Mouse (Mus musculus) forebrain, embryonic 11.5 days (tissue): ENCODE data around the gene Cisd3. TPM values are rescaled to one million over a fixed set of nuclear protein-coding genes. Genes with fewer than 3 reads are reported as not detected.
"Not testable (repeated sequence)": the region's sequence is repeated elsewhere in the genome, so short reads cannot be mapped to it uniquely, and the experiment has no call there.

Experiments used
- ATAC-seq: fragments of 200-750 bp; cut with Nextera tagmentation; replicated peaks from 2 replicates; pipeline ENCODE4 v1.8.0; 2017; ENCODE audit warnings: moderate TSS enrichment; ENCODE audit not compliant: low FRiP score
- DNase-seq: peaks from one replicate; pipeline ENCODE4 v3.0.0-alpha.2; 2017; ENCODE audit warnings: low spot score
- H3K27ac ChIP-seq: fragments of 300-500 bp; sonication (generic); 2 replicates; pipeline ENCODE4 v1.5.1; 2014; ENCODE audit warnings: low read depth, low read length
- H3K27me3 ChIP-seq: fragments of 300-500 bp; sonication (generic); 2 replicates; pipeline ENCODE4 v1.6.1; 2014; ENCODE audit warnings: mild to moderate bottlenecking, low read length, mixed read lengths; ENCODE audit not compliant: control insufficient read depth, insufficient read depth
- H3K36me3 ChIP-seq: fragments of 300-500 bp; sonication (generic); 2 replicates; pipeline ENCODE4 v1.6.1; 2014; ENCODE audit warnings: mild to moderate bottlenecking, low read length, moderate library complexity, mixed read lengths; ENCODE audit not compliant: control insufficient read depth, insufficient read depth
- H3K4me1 ChIP-seq: fragments of 300-500 bp; sonication (generic); replicated peaks from 2 replicates; pipeline ENCODE4 v1.6.1; 2014; ENCODE audit warnings: low read length, mixed read lengths; ENCODE audit not compliant: control insufficient read depth, insufficient read depth
- H3K4me2 ChIP-seq: fragments of 300-500 bp; sonication (generic); 2 replicates; pipeline ENCODE4 v1.6.1; 2014; ENCODE audit warnings: low read depth, mild to moderate bottlenecking, low read length, moderate library complexity, mixed read lengths; ENCODE audit not compliant: severe bottlenecking
- H3K4me3 ChIP-seq: fragments of 300-500 bp; sonication (generic); 2 replicates; pipeline ENCODE4 v1.5.1; 2014; ENCODE audit warnings: low read depth, low read length
- H3K9ac ChIP-seq: fragments of 300-500 bp; sonication (generic); 2 replicates; pipeline ENCODE4 v1.6.1; 2014; ENCODE audit warnings: low read length
- H3K9me3 ChIP-seq: fragments of 300-500 bp; sonication (generic); 2 replicates; pipeline ENCODE4 v1.6.1; 2016; ENCODE audit warnings: low read length, mixed read lengths; ENCODE audit not compliant: control insufficient read depth
- WGBS: fragments of 180-500 bp; shearing (Covaris S2); extraction: QIAGEN DNeasy Blood & Tissue Kit; methylation state at CpG from one replicate; pipeline ENCODE4 v1.1.7; 2014; 5-methylcytosine and 5-hydroxymethylcytosine counted together
- polyA plus RNA-seq: library from polyadenylated mRNA; unstranded; fragments of >200 nt; fragmentation: Nextera tagmentation; extraction: Ambion mirVana; gene quantifications from 2 replicates; pipeline ENCODE4 v1.2.1, GENCODE M21; 2014

The Cisd3 gene
- polyA plus RNA-seq, 1 experiment from 2014 or later: 13.5 TPM

GRCm38 (mm10) chr11:97703039-97703826 is 17.6 kb downstream of the Cisd3 start, which contains the start of gene Psmb3:
Psmb3 (plus strand) TSS chr11:97703399.
- under 1% methylated on average over 35 of the region's 35 CpGs for WGBS
- H3K36me3 ChIP-seq: peaks cover 4% of the 10 kb centered on the region; the same call in 1 of the 2 replicates
- H3K9me3 ChIP-seq: no peaks in the 10 kb centered on the region
- H3K27ac ChIP-seq: peak within 1 kb of the TSS; percentile 72; the same call in 1 of the 2 replicates
- peaks cover 18% of the 10 kb centered on the region for H3K4me1 ChIP-seq
- peak within 1 kb of the TSS; percentile 81 for H3K9ac ChIP-seq
- H3K4me2 ChIP-seq: peak within 1 kb of the TSS; percentile 79
- DNase-seq (peak; percentile 96), ATAC-seq (peak; percentile 86)
- H3K27me3 ChIP-seq: no peaks in the 10 kb centered on the region
- peak within 1 kb of the TSS; percentile 82 for H3K4me3 ChIP-seq

- 70% methylated on average over 2 of the region's 2 CpGs for WGBS
- H3K9ac ChIP-seq, H3K4me1 ChIP-seq, H3K9me3 ChIP-seq, H3K4me3 ChIP-seq, ATAC-seq, DNase-seq, H3K36me3 ChIP-seq, H3K4me2 ChIP-seq, H3K27me3 ChIP-seq, H3K27ac ChIP-seq: not testable (repeated sequence)
Observed at GRCm38 (mm10) chr11:97710067-97710466, 24.4 kb downstream of the Cisd3 start.

GRCm38 (mm10) chr11:97711200-97711900 is 25.7 kb downstream of the Cisd3 start:
- H3K27me3 ChIP-seq: no peaks in the 10 kb centered on the region
- WGBS: 88% methylated on average over 13 of the region's 13 CpGs
- DNase-seq (no peak), ATAC-seq (no peak)
- H3K27ac ChIP-seq: no peak overlapping the region
- H3K9me3 ChIP-seq: no peaks in the 10 kb centered on the region
- H3K4me1 ChIP-seq: no peaks in the 10 kb centered on the region
- H3K36me3 ChIP-seq: peaks cover 4% of the 10 kb centered on the region; the same call in 1 of the 2 replicates
- no peak overlapping the region for H3K4me3 ChIP-seq
- H3K9ac ChIP-seq: no peak overlapping the region
- no peak overlapping the region for H3K4me2 ChIP-seq

DNA sequence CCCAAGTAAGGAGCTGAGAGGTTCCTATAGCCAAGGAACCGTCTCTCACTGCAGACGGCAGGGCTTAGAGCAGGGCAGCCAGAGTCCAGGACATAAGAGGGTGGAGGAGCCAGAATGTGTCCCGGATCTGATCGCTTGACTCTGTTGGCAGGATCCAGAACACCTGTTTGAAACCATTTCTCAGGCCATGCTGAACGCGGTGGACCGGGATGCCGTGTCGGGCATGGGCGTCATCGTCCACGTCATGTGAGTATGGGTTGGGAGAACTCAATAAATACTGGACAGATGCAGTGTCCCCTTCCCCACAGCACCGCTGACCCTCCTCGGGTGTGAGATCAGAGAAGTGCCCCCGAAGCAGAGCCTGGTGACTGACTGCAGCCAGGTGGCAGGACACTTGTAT is 26.7 kb downstream of the Cisd3 start:
- DNase-seq (no peak), ATAC-seq (no peak)
- Histone ChIP-seq H3K9ac (no peak overlapping the region), H3K4me3 (no peak overlapping the region), H3K4me2 (no peak overlapping the region), H3K27me3 (no peaks in the 10 kb centered on the region), H3K27ac (no peak overlapping the region), H3K4me1 (no peaks in the 10 kb centered on the region), H3K9me3 (no peaks in the 10 kb centered on the region), H3K36me3 (peaks cover under 1% of the 10 kb centered on the region; the same call in 1 of the 2 replicates)
- WGBS: 93% methylated on average over 15 of the region's 15 CpGs

DNA sequence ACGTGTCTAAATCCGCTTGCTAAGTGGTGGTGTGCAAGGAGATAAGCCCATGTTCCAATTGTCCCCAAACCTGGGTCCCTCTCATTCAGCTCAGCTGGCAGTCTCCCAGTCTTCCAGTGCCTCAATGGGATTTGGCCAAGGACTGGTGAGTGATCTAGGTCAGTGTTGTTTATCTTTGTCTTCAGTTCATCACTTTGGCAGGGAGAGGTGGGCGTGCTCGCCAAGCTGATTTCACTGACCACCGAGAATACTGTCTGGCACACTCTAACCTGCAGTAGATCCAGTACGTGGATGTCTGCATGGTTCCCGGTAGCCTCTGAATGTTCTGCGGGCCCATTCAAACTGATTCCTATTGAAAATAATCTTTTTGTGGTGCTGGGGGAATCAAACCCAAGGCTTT is 28.3 kb downstream of the Cisd3 start:
- no peak for ATAC-seq

GRCm38 (mm10) chr11:97714356-97714755 is 28.7 kb downstream of the Cisd3 start:
- Histone ChIP-seq H3K9me3 (no peaks in the 10 kb centered on the region), H3K4me2 (no peak overlapping the region), H3K9ac (no peak overlapping the region), H3K36me3 (no peaks in the 10 kb centered on the region; the same call in 1 of the 2 replicates), H3K4me3 (no peak overlapping the region), H3K27me3 (no peaks in the 10 kb centered on the region), H3K27ac (no peak overlapping the region), H3K4me1 (no peaks in the 10 kb centered on the region)
- ATAC-seq (no peak), DNase-seq (no peak)
- WGBS: 93% methylated on average over 3 of the region's 3 CpGs

More for the DNA sequence above, 28.3 kb downstream of the Cisd3 start:
- Histone ChIP-seq H3K36me3 (no peaks in the 10 kb centered on the region; the same call in 1 of the 2 replicates), H3K9me3 (no peaks in the 10 kb centered on the region), H3K4me3 (no peak overlapping the region), H3K4me1 (no peaks in the 10 kb centered on the region), H3K27me3 (no peaks in the 10 kb centered on the region), H3K4me2 (no peak overlapping the region), H3K9ac (no peak overlapping the region), H3K27ac (no peak overlapping the region)
- DNase-seq: no peak
- 93% methylated on average over 8 of the region's 8 CpGs for WGBS

- Histone ChIP-seq H3K36me3 (no peaks in the 10 kb centered on the region; the same call in 1 of the 2 replicates), H3K4me2 (no peak overlapping the region), H3K4me3 (no peak overlapping the region), H3K27ac (no peak overlapping the region), H3K4me1 (no peaks in the 10 kb centered on the region), H3K27me3 (no peaks in the 10 kb centered on the region), H3K9ac (no peak overlapping the region), H3K9me3 (no peaks in the 10 kb centered on the region)
- WGBS: 92% methylated on average over 14 of the region's 14 CpGs
- ATAC-seq (no peak), DNase-seq (no peak)
Observed at GRCm38 (mm10) chr11:97714784-97715760, 29.4 kb downstream of the Cisd3 start.

DNA sequence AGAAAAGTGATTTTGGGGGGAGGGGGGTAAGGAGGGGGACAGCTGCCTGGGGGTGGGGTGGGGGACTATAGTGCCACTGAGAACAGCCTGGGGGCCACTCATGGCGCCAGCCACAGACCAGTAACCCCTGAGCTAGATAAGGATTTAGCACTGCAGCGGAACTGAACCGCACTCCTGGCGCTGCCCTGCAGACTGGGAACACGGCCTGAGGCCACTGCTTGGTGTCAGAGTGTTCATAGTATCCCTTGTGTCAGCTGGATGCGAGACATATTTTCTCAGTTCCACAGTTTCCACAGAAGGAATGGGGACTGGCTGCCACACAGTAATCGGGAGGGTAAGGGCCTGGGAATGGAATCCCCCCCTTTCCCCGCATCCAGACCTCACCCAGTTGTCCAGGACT is 30.4 kb downstream of the Cisd3 start:
- peaks cover under 1% of the 10 kb centered on the region for H3K36me3 ChIP-seq
- no peak overlapping the region for H3K27ac ChIP-seq
- no peak overlapping the region for H3K9ac ChIP-seq
- H3K4me3 ChIP-seq: no peak overlapping the region
- no peak overlapping the region for H3K4me2 ChIP-seq
- 89% methylated on average over 8 of the region's 8 CpGs for WGBS
- no peaks in the 10 kb centered on the region for H3K4me1 ChIP-seq
- H3K9me3 ChIP-seq: peaks cover under 1% of the 10 kb centered on the region; the same call in 1 of the 2 replicates
- no peaks in the 10 kb centered on the region for H3K27me3 ChIP-seq
- ATAC-seq (no peak), DNase-seq (no peak)
